Mouse (Mus musculus) limb, embryonic 14.5 days (tissue): Measurements from ENCODE around the gene Hbs1l. TPM values are rescaled to one million over a fixed set of nuclear protein-coding genes. Genes with fewer than 3 reads are reported as not detected.

Source experiments
- ATAC-seq: fragments of 200-750 bp; cut with Nextera tagmentation; 2 replicates; pipeline ENCODE4 v1.8.0; 2017; ENCODE audit warnings: low read depth, moderate number of reproducible peaks, moderate TSS enrichment; ENCODE audit not compliant: low FRiP score
- DNase-seq: peaks from one replicate; pipeline ENCODE4 v3.0.0-alpha.2; 2015; ENCODE audit warnings: low spot score
- H3K27ac ChIP-seq: fragments of 300-500 bp; sonication (generic); replicated peaks from 2 replicates; pipeline ENCODE4 v1.5.1; 2014; ENCODE audit warnings: low read depth, mild to moderate bottlenecking, low read length, moderate library complexity, mixed read lengths
- H3K27me3 ChIP-seq: fragments of 300-500 bp; sonication (generic); 2 replicates; pipeline ENCODE4 v1.6.1; 2014; ENCODE audit warnings: low read length, mixed read lengths; ENCODE audit not compliant: control insufficient read depth, insufficient read depth
- H3K36me3 ChIP-seq: fragments of 300-500 bp; sonication (generic); 2 replicates; pipeline ENCODE4 v1.6.1; 2014; ENCODE audit warnings: mild to moderate bottlenecking, low read length, moderate library complexity, mixed read lengths; ENCODE audit not compliant: control insufficient read depth, insufficient read depth
- H3K4me1 ChIP-seq: fragments of 300-500 bp; sonication (generic); 2 replicates; pipeline ENCODE4 v1.6.1; 2014; ENCODE audit warnings: antibody characterized with exemption, low read length, mixed read lengths; ENCODE audit not compliant: control insufficient read depth, insufficient read depth
- H3K4me2 ChIP-seq: fragments of 300-500 bp; sonication (generic); replicated peaks from 2 replicates; pipeline ENCODE4 v1.6.1; 2014; ENCODE audit warnings: low read depth, mild to moderate bottlenecking, low read length, moderate library complexity; ENCODE audit not compliant: severe bottlenecking
- H3K4me3 ChIP-seq: fragments of 300-500 bp; sonication (generic); replicated peaks from 2 replicates; pipeline ENCODE4 v1.5.1; 2014; ENCODE audit warnings: low read length
- H3K9ac ChIP-seq: fragments of 300-500 bp; sonication (generic); 2 replicates; pipeline ENCODE4 v1.6.1; 2014; ENCODE audit warnings: mild to moderate bottlenecking, low read depth, low read length, moderate library complexity; ENCODE audit not compliant: severe bottlenecking
- H3K9me3 ChIP-seq: fragments of 300-500 bp; sonication (generic); 2 replicates; pipeline ENCODE4 v1.6.1; 2016; ENCODE audit warnings: low read length; ENCODE audit not compliant: control insufficient read depth
- POLR2A ChIP-seq: fragments of 200-500 bp; IDR thresholded peaks from 2 replicates; pipeline ENCODE4 v1.8.0; 2012; ENCODE audit warnings: inconsistent platforms, mild to moderate bottlenecking, moderate library complexity, borderline replicate concordance; ENCODE audit not compliant: insufficient read depth, insufficient read length; ENCODE audit errors: extremely low read depth
- WGBS: fragments of 180-500 bp; shearing (Covaris S2); extraction: QIAGEN DNeasy Blood & Tissue Kit; methylation state at CpG from one replicate; pipeline ENCODE4 v1.1.7; 2014; 5-methylcytosine and 5-hydroxymethylcytosine counted together
- polyA plus RNA-seq, 2 experiments: library from polyadenylated mRNA; depleted of rRNA in 1 of 2; stranded (reverse) in 1 of 2; unstranded in 1 of 2; fragments of >200 nt; fragmentation: Nextera tagmentation in 1 of 2; extraction: Ambion mirVana in 1 of 2; gene quantifications; 2 replicates each; pipeline versions ENCODE4 v1.2.1 to v1.2.3; 2012 to 2014

Hbs1l gene
- polyA plus RNA-seq, 2 experiments = 46.0 to 85.4 TPM

GRCm38 (mm10) chr10:21399622-21400021, 103.8 kb downstream of the Hbs1l start:
- H3K36me3 ChIP-seq = no peaks in the 10 kb centered on the region
- no peak for TF ChIP-seq POLR2A
- no peaks in the 10 kb centered on the region for H3K4me1 ChIP-seq
- H3K9ac ChIP-seq = no peak overlapping the region
- 54% methylated on average over 8 of the region's 8 CpGs for WGBS
- H3K27ac ChIP-seq = no peak overlapping the region
- H3K4me3 ChIP-seq = no peak overlapping the region
- no peaks in the 10 kb centered on the region for H3K27me3 ChIP-seq
- ATAC-seq (no peak), DNase-seq (no peak)
- no peak overlapping the region for H3K4me2 ChIP-seq
- H3K9me3 ChIP-seq = no peaks in the 10 kb centered on the region

- Histone ChIP-seq H3K4me2 (no peak overlapping the region), H3K27me3 (no peaks in the 10 kb centered on the region), H3K4me1 (no peaks in the 10 kb centered on the region), H3K27ac (no peak overlapping the region), H3K9ac (no peak overlapping the region), H3K4me3 (no peak overlapping the region), H3K9me3 (no peaks in the 10 kb centered on the region), H3K36me3 (no peaks in the 10 kb centered on the region)
- 67% methylated on average over 7 of the region's 7 CpGs for WGBS
- no peak for TF ChIP-seq POLR2A
- ATAC-seq (no peak), DNase-seq (no peak)
Measured at GRCm38 (mm10) chr10:21400031-21400430, 104.3 kb downstream of the Hbs1l start.

- Histone ChIP-seq H3K4me3 (no peak overlapping the region), H3K4me2 (no peak overlapping the region), H3K9me3 (no peaks in the 10 kb centered on the region), H3K27ac (no peak overlapping the region), H3K36me3 (no peaks in the 10 kb centered on the region), H3K9ac (no peak overlapping the region), H3K4me1 (no peaks in the 10 kb centered on the region), H3K27me3 (no peaks in the 10 kb centered on the region)
- ATAC-seq (no peak), DNase-seq (no peak)
- no peak for TF ChIP-seq POLR2A
- 70% methylated on average over 2 of the region's 2 CpGs for WGBS
Measured at GRCm38 (mm10) chr10:21400453-21400852, 104.7 kb downstream of the Hbs1l start.

DNA sequence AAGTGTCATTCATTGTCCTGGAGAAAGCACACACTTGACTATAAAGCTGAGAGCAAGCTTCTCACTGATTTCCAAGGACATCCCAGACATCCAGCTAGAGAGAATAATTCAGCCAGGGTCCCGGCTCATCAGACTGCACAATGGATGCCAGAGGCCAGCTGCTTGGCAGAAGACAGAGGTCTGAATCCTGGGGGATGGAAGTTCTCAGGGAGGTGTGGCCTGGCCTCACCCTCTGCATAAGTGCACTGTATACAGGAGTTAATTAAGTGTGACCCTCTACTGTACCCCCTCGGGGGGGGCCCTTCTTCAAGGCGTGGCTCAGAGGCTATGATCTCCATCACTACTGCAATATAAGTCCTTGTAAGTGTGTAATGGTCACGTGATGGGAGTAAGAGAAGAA, 105.5 kb downstream of the Hbs1l start:
- no peak for DNase-seq
- no peaks in the 10 kb centered on the region for H3K9me3 ChIP-seq
- H3K36me3 ChIP-seq = no peaks in the 10 kb centered on the region
- TF ChIP-seq POLR2A = no peak
- no peak overlapping the region for H3K4me3 ChIP-seq
- ATAC-seq = no peak
- H3K4me2 ChIP-seq = no peak overlapping the region
- no peaks in the 10 kb centered on the region for H3K4me1 ChIP-seq
- no peaks in the 10 kb centered on the region for H3K27me3 ChIP-seq
- 79% methylated on average over 4 of the region's 4 CpGs for WGBS
- no peak overlapping the region for H3K27ac ChIP-seq
- no peak overlapping the region for H3K9ac ChIP-seq

DNA sequence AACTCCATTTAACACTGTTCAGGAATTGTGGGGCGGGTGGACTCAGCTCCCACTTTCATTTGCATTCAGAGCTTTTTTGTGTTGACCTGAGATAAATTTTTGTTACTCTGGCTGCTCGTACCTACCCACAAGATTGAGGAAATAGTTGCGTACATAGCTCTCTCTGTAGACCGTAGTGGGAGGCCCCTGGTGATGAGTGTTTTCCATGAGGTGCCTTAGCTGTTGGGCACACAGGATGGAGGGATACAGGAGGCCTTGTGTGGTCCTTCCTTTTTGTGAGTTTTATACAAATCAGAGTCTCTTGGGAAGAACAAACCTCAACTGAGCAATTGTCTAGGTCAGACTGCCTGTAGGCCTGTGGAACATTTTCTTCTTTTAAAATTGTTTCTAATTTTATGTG, 109.0 kb downstream of the Hbs1l start:
- no peak for DNase-seq
- Histone ChIP-seq H3K4me1 (no peaks in the 10 kb centered on the region), H3K9me3 (no peaks in the 10 kb centered on the region), H3K4me3 (no peak overlapping the region), H3K27ac (no peak overlapping the region), H3K4me2 (no peak overlapping the region), H3K27me3 (no peaks in the 10 kb centered on the region), H3K9ac (no peak overlapping the region), H3K36me3 (no peaks in the 10 kb centered on the region)
- TF ChIP-seq POLR2A = no peak
- ATAC-seq = no peak
- 92% methylated on average over 4 of the region's 4 CpGs for WGBS

DNA sequence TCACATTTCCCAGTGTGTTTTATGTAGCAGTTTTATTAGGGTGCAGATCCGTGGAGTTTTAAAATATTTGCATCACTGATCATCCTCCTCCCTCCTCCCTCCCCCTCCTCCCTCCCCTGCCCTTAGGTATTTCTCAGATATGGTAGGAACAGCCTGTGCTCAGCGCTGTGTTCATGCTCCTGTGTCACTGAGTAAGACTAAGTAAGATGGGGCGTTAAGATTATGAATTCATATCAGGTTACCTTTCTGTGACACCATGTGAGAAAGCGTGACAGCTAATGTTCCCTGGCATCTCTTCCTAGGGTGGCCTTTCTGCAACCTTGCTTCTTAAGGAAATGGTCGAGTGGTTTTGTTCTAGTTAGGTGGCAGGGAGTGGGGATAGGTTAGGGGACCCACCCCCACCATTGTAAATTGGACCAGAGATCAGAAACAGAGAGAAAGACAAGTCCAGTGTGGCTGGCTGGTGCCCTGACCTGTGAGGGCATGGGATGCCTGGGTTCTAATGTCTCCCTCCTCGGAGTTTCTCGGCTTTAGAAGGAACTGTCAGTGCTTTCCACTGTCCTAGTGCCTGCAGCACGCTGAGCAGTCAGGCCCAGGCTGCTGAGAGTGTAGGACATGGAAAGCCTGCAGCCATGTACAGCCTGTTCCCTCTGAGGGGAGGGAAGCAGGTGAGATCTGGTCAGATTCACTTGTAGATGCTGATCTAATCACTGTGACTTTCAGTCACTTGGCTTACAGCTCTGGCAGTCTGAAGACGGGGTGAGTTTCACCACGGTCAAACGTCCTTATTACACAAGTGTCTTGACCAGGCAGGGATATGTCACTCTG, 110.1 kb downstream of the Hbs1l start:
- no peak overlapping the region for H3K27ac ChIP-seq
- WGBS = 74% methylated on average over 11 of the region's 11 CpGs
- H3K4me1 ChIP-seq = no peaks in the 10 kb centered on the region
- DNase-seq (no peak), ATAC-seq (no peak)
- no peak overlapping the region for H3K4me2 ChIP-seq
- H3K27me3 ChIP-seq = no peaks in the 10 kb centered on the region
- no peak overlapping the region for H3K4me3 ChIP-seq
- no peaks in the 10 kb centered on the region for H3K9me3 ChIP-seq
- H3K9ac ChIP-seq = no peak overlapping the region
- H3K36me3 ChIP-seq = no peaks in the 10 kb centered on the region
- TF ChIP-seq POLR2A = no peak
